Mouse (Mus musculus) limb, embryonic 12.5 days (tissue): ENCODE results near the gene Grik4. TPM values are rescaled to one million over a fixed set of nuclear protein-coding genes. Genes with fewer than 3 reads are reported as not detected.

Experiments used
- ATAC-seq: fragments of 200-750 bp; cut with Nextera tagmentation; 2 replicates; pipeline ENCODE4 v1.8.0; 2017; ENCODE audit warnings: low read depth, moderate TSS enrichment; ENCODE audit not compliant: insufficient number of reproducible peaks, insufficient read depth, low FRiP score, low TSS enrichment
- H3K27ac ChIP-seq: fragments of 300-500 bp; sonication (generic); 2 replicates; pipeline ENCODE4 v1.5.1; 2016; ENCODE audit warnings: mild to moderate bottlenecking, moderate library complexity
- H3K27me3 ChIP-seq: fragments of 300-500 bp; sonication (generic); 2 replicates; pipeline ENCODE4 v1.6.1; 2016; ENCODE audit warnings: mild to moderate bottlenecking, moderate library complexity
- H3K36me3 ChIP-seq: fragments of 300-500 bp; sonication (generic); 2 replicates; pipeline ENCODE4 v1.6.1; 2016; ENCODE audit warnings: mild to moderate bottlenecking, moderate library complexity
- H3K4me1 ChIP-seq: fragments of 300-500 bp; sonication (generic); replicated peaks from 2 replicates; pipeline ENCODE4 v1.6.1; 2016
- H3K4me2 ChIP-seq: fragments of 300-500 bp; sonication (generic); 2 replicates; pipeline ENCODE4 v1.6.1; 2016; ENCODE audit warnings: mild to moderate bottlenecking, moderate library complexity
- H3K4me3 ChIP-seq: fragments of 300-500 bp; sonication (generic); replicated peaks from 2 replicates; pipeline ENCODE4 v1.5.1; 2016; ENCODE audit warnings: mild to moderate bottlenecking
- H3K9ac ChIP-seq: fragments of 300-500 bp; sonication (generic); replicated peaks from 2 replicates; pipeline ENCODE4 v1.6.1; 2016; ENCODE audit warnings: mild to moderate bottlenecking, moderate library complexity
- H3K9me3 ChIP-seq: fragments of 300-500 bp; sonication (generic); 2 replicates; pipeline ENCODE4 v1.6.1; 2016; ENCODE audit warnings: mild to moderate bottlenecking, moderate library complexity
- WGBS: fragments of 180-500 bp; shearing (Covaris S2); methylation state at CpG from one replicate; pipeline ENCODE4 v1.1.7; 2016; 5-methylcytosine and 5-hydroxymethylcytosine counted together
- polyA plus RNA-seq: library from polyadenylated mRNA; unstranded; fragments of >200 nt; fragmentation: Nextera tagmentation; extraction: Ambion mirVana; gene quantifications from 2 replicates; pipeline ENCODE4 v1.2.1, GENCODE M21; 2016

Grik4 gene
- polyA plus RNA-seq, 1 experiment from 2014 or later: 2.6 TPM

GRCm38 (mm10) chr9:42627146-42627545 lies 317.1 kb downstream of the Grik4 start:
- no peak for ATAC-seq
- H3K36me3 ChIP-seq: no peaks in the 10 kb centered on the region
- H3K4me2 ChIP-seq: no peak overlapping the region
- peaks cover 5% of the 10 kb centered on the region; the same call in 1 of the 2 replicates for H3K27me3 ChIP-seq
- no peak overlapping the region for H3K9ac ChIP-seq
- no peak overlapping the region for H3K4me3 ChIP-seq
- H3K9me3 ChIP-seq: no peaks in the 10 kb centered on the region
- WGBS: 39% methylated on average over 8 of the region's 8 CpGs
- H3K4me1 ChIP-seq: peaks cover 10% of the 10 kb centered on the region
- H3K27ac ChIP-seq: no peak overlapping the region

- 70% methylated on average over 6 of the region's 6 CpGs for WGBS
- Histone ChIP-seq H3K36me3 (no peaks in the 10 kb centered on the region), H3K27ac (no peak overlapping the region), H3K27me3 (peaks cover 4% of the 10 kb centered on the region; the same call in 1 of the 2 replicates), H3K9me3 (no peaks in the 10 kb centered on the region), H3K4me1 (peaks cover 10% of the 10 kb centered on the region), H3K4me2 (no peak overlapping the region), H3K9ac (no peak overlapping the region), H3K4me3 (no peak overlapping the region)
- ATAC-seq: no peak
These were observed 318.0 kb downstream of the Grik4 start for GRCm38 (mm10) chr9:42626226-42626775.

GRCm38 (mm10) chr9:42614409-42614808 lies 329.9 kb downstream of the Grik4 start:
- WGBS: 46% methylated on average over 10 of the region's 10 CpGs
- Histone ChIP-seq H3K9ac (no peak overlapping the region), H3K4me3 (no peak overlapping the region), H3K27ac (no peak overlapping the region), H3K9me3 (no peaks in the 10 kb centered on the region), H3K27me3 (no peaks in the 10 kb centered on the region), H3K4me2 (0 out of 2 replicates have a peak overlapping the region, but pooled peaks have one; percentile 6), H3K4me1 (peaks cover 21% of the 10 kb centered on the region), H3K36me3 (no peaks in the 10 kb centered on the region)
- no peak for ATAC-seq

- no peak for ATAC-seq
- WGBS: 26% methylated on average over 6 of the region's 6 CpGs
- Histone ChIP-seq H3K4me3 (no peak overlapping the region), H3K36me3 (no peaks in the 10 kb centered on the region), H3K27me3 (no peaks in the 10 kb centered on the region), H3K27ac (no peak overlapping the region), H3K9ac (no peak overlapping the region), H3K4me1 (peaks cover 21% of the 10 kb centered on the region), H3K9me3 (no peaks in the 10 kb centered on the region), H3K4me2 (no peak overlapping the region)
These were observed 330.5 kb downstream of the Grik4 start for GRCm38 (mm10) chr9:42613827-42614226.

GRCm38 (mm10) chr9:42612482-42612991 lies 331.8 kb downstream of the Grik4 start:
- no peak overlapping the region for H3K27ac ChIP-seq
- H3K36me3 ChIP-seq: no peaks in the 10 kb centered on the region
- 75% methylated on average over 14 of the region's 14 CpGs for WGBS
- H3K4me1 ChIP-seq: peaks cover 21% of the 10 kb centered on the region
- H3K4me2 ChIP-seq: no peak overlapping the region
- no peak overlapping the region for H3K9ac ChIP-seq
- no peak for ATAC-seq
- no peaks in the 10 kb centered on the region for H3K27me3 ChIP-seq
- no peaks in the 10 kb centered on the region for H3K9me3 ChIP-seq
- no peak overlapping the region for H3K4me3 ChIP-seq

GRCm38 (mm10) chr9:42601445-42601844 lies 342.8 kb downstream of the Grik4 start:
- H3K27me3 ChIP-seq: no peaks in the 10 kb centered on the region
- no peak overlapping the region for H3K4me3 ChIP-seq
- H3K4me2 ChIP-seq: no peak overlapping the region
- no peak overlapping the region for H3K9ac ChIP-seq
- H3K36me3 ChIP-seq: no peaks in the 10 kb centered on the region
- 18% methylated on average over 3 of the region's 3 CpGs for WGBS
- H3K4me1 ChIP-seq: peaks cover 14% of the 10 kb centered on the region
- H3K9me3 ChIP-seq: no peaks in the 10 kb centered on the region
- ATAC-seq: no peak
- H3K27ac ChIP-seq: no peak overlapping the region

GRCm38 (mm10) chr9:42597525-42597924 lies 346.8 kb downstream of the Grik4 start:
- WGBS: 69% methylated on average over 9 of the region's 9 CpGs
- Histone ChIP-seq H3K4me1 (peaks cover 14% of the 10 kb centered on the region), H3K36me3 (no peaks in the 10 kb centered on the region), H3K27me3 (no peaks in the 10 kb centered on the region), H3K9me3 (no peaks in the 10 kb centered on the region), H3K4me2 (no peak overlapping the region), H3K27ac (no peak overlapping the region), H3K9ac (no peak overlapping the region), H3K4me3 (no peak overlapping the region)
- ATAC-seq: no peak

GRCm38 (mm10) chr9:42578511-42578910 lies 365.8 kb downstream of the Grik4 start:
- 83% methylated on average over 7 of the region's 7 CpGs for WGBS
- Histone ChIP-seq H3K4me2 (no peak overlapping the region), H3K4me1 (peaks cover 2% of the 10 kb centered on the region; the same call in 1 of the 2 replicates), H3K27me3 (peaks cover 10% of the 10 kb centered on the region; the same call in 1 of the 2 replicates), H3K4me3 (no peak overlapping the region), H3K9ac (no peak overlapping the region), H3K36me3 (no peaks in the 10 kb centered on the region), H3K9me3 (0 out of 2 replicates have a peak, but pooled peaks cover 5% of the 10 kb centered on the region), H3K27ac (no peak overlapping the region)
- ATAC-seq: no peak

GRCm38 (mm10) chr9:42578106-42578505 lies 366.2 kb downstream of the Grik4 start:
- H3K27ac ChIP-seq: no peak overlapping the region
- peaks cover 10% of the 10 kb centered on the region; the same call in 1 of the 2 replicates for H3K27me3 ChIP-seq
- 86% methylated on average over 7 of the region's 7 CpGs for WGBS
- H3K4me1 ChIP-seq: peaks cover 6% of the 10 kb centered on the region; the same call in 1 of the 2 replicates
- H3K36me3 ChIP-seq: no peaks in the 10 kb centered on the region
- H3K4me3 ChIP-seq: no peak overlapping the region
- H3K9me3 ChIP-seq: 0 out of 2 replicates have a peak, but pooled peaks cover 5% of the 10 kb centered on the region
- ATAC-seq: no peak
- no peak overlapping the region for H3K9ac ChIP-seq
- H3K4me2 ChIP-seq: no peak overlapping the region

GRCm38 (mm10) chr9:42573616-42574350 lies 370.5 kb downstream of the Grik4 start:
- 0 out of 2 replicates have a peak overlapping the region, but pooled peaks have one; percentile 9 for H3K4me3 ChIP-seq
- no peak overlapping the region for H3K27ac ChIP-seq
- no peaks in the 10 kb centered on the region for H3K36me3 ChIP-seq
- H3K27me3 ChIP-seq: peaks cover 10% of the 10 kb centered on the region; the same call in 1 of the 2 replicates
- H3K4me2 ChIP-seq: peak overlapping the region; percentile 54
- peaks cover 17% of the 10 kb centered on the region for H3K4me1 ChIP-seq
- H3K9ac ChIP-seq: 0 out of 2 replicates have a peak overlapping the region, but pooled peaks have one; percentile 31
- ATAC-seq: peak; percentile 26; the same call in 1 of the 2 replicates
- H3K9me3 ChIP-seq: no peaks in the 10 kb centered on the region
- 43% methylated on average over 14 of the region's 14 CpGs for WGBS

GRCm38 (mm10) chr9:42573180-42573579 lies 371.1 kb downstream of the Grik4 start:
- H3K27ac ChIP-seq: no peak overlapping the region
- no peaks in the 10 kb centered on the region for H3K36me3 ChIP-seq
- H3K27me3 ChIP-seq: peaks cover 10% of the 10 kb centered on the region; the same call in 1 of the 2 replicates
- 8% methylated on average over 6 of the region's 6 CpGs for WGBS
- peak overlapping the region; percentile 31; the same call in 1 of the 2 replicates for H3K9ac ChIP-seq
- 0 out of 2 replicates have a peak overlapping the region, but pooled peaks have one; percentile 9 for H3K4me3 ChIP-seq
- H3K9me3 ChIP-seq: no peaks in the 10 kb centered on the region
- peaks cover 17% of the 10 kb centered on the region for H3K4me1 ChIP-seq
- 0 out of 2 replicates have a peak, but pooled peaks have one; percentile 10 for ATAC-seq
- peak overlapping the region; percentile 54 for H3K4me2 ChIP-seq
